Mouse (Mus musculus): ENCODE data around the gene Clcn1. TPM values are rescaled to one million over a fixed set of nuclear protein-coding genes. Genes with fewer than 3 reads are reported as not detected.

Clcn1 gene
- polyA plus RNA-seq, 1 experiment, result 0.36 TPM

DNA sequence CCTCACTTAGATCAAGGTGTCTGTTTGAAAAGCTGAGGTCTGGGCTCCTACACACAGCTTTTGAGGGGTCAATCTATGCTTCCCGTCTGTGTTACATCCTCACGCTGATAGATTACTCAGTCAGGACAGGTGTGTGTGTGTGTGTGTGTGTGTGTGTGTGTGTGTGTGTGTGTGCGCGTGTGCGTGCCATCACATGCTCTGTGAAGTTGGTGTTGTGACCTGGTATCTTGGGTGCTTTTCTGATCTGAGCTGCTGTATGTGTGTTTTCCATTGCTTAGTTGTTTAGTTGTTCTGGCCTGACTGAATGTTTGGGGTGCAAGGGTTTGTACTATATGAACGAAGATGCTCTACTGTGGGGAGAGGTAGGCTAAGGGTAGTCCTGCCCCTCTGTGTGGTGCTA, 68.9 kb downstream of the Clcn1 start:
- Histone ChIP-seq H3K27ac (ENCODE audit: insufficient read depth, low read depth, low read length) (no peak overlapping the region), H3K4me3 (ENCODE audit: insufficient read depth, low read length) (no peak overlapping the region), H3K4me1 (ENCODE audit: control insufficient read depth, insufficient read depth, low read length) (peaks cover 40% of the 10 kb centered on the region)
- TF ChIP-seq POLR2A (IDR thresholded peaks at IDR 0.05; ENCODE audit: borderline replicate concordance, low read depth, low read length), result no peak
- TF ChIP-seq CTCF (IDR thresholded peaks at IDR 0.05; ENCODE audit: low read depth, low read length), result no peak

DNA sequence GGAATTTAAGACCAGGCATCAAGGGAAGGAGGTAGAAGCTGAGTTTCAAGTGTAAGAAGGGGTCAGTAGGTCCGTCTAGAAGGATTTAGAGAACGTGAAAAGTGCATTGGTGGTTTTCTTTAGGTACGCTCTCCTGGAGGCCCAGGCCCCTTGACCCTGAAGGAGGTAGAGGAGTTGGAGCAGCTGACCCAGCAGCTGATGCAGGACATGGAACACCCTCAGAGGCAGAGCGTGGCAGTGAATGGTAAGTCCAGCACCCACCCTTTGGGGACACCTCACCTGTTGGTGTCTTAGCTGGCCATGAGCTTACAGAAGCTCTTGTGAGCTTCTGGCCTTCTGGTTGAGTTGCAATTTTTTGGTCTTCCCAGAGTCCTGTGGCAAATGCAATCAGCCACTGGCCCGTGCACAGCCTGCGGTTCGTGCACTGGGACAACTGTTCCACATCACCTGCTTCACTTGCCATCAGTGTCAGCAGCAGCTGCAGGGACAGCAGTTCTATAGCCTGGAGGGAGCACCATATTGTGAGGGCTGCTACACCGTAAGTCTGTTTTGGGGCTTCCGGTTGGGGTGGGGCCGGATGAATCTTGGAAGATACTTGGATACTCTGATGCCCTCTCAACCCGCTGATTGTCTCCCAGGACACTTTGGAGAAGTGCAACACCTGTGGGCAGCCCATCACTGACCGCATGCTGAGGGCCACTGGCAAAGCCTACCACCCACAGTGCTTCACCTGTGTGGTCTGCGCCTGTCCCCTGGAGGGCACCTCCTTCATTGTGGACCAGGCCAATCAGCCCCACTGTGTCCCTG, 69.5 kb downstream of the Clcn1 start:
- Histone ChIP-seq H3K4me3 (ENCODE audit: insufficient read depth, low read length) (no peak overlapping the region), H3K4me1 (ENCODE audit: control insufficient read depth, insufficient read depth, low read length) (peaks cover 37% of the 10 kb centered on the region), H3K27ac (ENCODE audit: insufficient read depth, low read depth, low read length) (no peak overlapping the region)
- TF ChIP-seq CTCF (IDR thresholded peaks at IDR 0.05; ENCODE audit: low read depth, low read length) (no peak), POLR2A (IDR thresholded peaks at IDR 0.05; ENCODE audit: borderline replicate concordance, low read depth, low read length) (no peak)

DNA sequence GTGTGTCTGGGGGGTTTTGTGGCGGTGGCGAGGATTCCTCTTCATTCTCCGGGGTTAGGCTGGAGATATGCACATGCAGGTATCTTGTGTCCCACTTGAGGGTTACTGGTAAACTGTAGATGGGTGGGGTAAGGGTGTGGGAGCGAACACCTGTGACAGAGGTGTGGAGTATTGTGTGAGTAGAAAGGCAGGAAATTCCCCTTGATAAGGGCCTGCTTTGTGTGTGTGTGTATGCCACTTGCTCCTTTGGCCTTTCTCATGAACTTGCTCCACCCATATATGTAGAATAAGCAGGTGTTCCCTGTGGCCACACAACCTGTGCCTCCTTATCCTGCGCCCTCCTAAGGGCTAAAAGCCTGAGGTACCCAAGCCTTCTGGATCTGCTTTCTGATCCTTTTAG, 70.4 kb downstream of the Clcn1 start:
- no peak for TF ChIP-seq POLR2A (IDR thresholded peaks at IDR 0.05; ENCODE audit: borderline replicate concordance, low read depth, low read length)
- no peak for TF ChIP-seq CTCF (IDR thresholded peaks at IDR 0.05; ENCODE audit: low read depth, low read length)
- Histone ChIP-seq H3K4me1 (ENCODE audit: control insufficient read depth, insufficient read depth, low read length) (peaks cover 28% of the 10 kb centered on the region), H3K4me3 (ENCODE audit: insufficient read depth, low read length) (no peak overlapping the region), H3K27ac (ENCODE audit: insufficient read depth, low read depth, low read length) (no peak overlapping the region)

DNA sequence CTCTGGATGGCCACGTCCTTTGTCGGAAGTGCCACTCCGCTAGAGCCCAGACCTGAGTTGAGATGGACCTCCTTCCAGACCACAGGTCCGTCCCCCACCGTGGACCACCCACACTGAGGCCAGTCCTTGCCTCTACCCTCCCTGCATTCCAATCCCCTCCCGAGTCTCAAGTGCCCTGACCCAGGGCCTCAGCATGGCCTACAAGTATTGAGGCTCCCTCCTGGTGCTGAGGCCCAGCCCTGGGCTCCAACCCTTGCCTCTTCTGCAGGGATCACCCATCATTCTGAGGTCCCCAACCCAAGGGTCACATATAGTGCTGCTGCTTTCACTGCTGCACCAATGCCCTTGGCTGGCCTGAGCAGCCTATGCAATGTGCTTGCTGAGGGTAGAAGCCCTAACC, 71.4 kb downstream of the Clcn1 start:
- H3K4me1 ChIP-seq (ENCODE audit: control insufficient read depth, insufficient read depth, low read length), result peaks cover 18% of the 10 kb centered on the region
- TF ChIP-seq POLR2A (IDR thresholded peaks at IDR 0.05; ENCODE audit: borderline replicate concordance, low read depth, low read length), result no peak
- TF ChIP-seq CTCF (IDR thresholded peaks at IDR 0.05; ENCODE audit: low read depth, low read length), result no peak
- no peak overlapping the region for H3K4me3 ChIP-seq (ENCODE audit: insufficient read depth, low read length)
- no peak overlapping the region for H3K27ac ChIP-seq (ENCODE audit: insufficient read depth, low read depth, low read length)

DNA sequence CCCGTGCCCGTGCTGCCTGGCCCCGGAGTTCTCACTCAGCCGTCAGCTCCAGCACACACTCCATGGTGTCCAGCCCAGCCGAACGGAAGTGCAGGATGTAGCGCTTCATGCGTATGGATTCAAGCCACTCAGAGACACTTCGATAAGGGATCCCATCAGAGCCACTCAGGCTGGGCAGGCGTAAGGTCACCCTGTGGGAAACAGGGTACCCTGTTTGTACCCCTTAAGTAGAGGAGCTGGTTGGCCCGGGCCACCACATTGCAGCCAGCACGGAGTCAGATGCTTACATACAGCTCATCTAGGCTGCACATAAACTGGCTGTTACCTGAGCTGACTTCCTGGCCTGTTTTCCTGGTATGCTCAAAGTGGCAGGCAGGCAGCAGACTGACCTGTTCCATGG, 72.4 kb downstream of the Clcn1 start:
- peaks cover 12% of the 10 kb centered on the region for H3K4me1 ChIP-seq (ENCODE audit: control insufficient read depth, insufficient read depth, low read length)
- H3K4me3 ChIP-seq (ENCODE audit: insufficient read depth, low read length), result no peak overlapping the region
- TF ChIP-seq CTCF (IDR thresholded peaks at IDR 0.05; ENCODE audit: low read depth, low read length) (no peak), POLR2A (IDR thresholded peaks at IDR 0.05; ENCODE audit: borderline replicate concordance, low read depth, low read length) (no peak)

DNA sequence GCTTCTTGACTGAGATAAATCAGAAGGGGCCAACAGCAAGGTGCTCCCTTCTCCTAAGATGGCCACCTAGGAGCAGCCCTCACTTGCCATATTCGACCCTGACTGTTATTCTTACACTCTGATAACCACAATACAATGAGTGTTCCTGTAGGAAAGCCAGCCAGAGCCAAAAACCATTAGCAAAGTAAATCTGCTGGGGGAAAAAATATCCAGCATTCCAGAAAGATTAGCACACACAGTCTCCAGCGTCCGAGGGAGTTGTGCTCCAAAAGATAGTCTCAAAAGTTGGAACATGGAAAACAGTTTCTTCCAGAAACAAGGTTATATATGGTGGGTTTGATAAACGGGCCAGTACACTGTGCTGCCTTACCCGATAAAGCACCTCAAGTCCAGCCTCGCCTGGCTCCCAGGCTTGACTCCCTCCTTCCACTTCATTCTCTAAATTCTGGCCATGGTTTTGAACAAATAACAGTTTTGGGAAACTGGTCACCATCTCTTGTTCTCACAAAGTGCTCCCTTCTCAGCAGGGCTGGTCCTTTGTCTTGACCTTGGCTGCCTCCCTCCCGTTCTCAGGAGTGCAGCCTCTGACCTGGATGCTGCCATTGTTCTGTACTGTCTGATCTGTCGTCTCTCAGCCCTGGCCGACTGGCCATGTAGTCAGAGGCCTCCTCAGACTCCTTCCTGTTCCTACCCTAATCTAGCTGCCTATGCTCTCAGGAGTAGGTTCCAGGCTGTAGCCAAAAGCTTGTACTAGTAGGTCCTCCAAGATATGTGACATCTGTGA, 73.1 kb downstream of the Clcn1 start:
- Histone ChIP-seq H3K4me3 (ENCODE audit: insufficient read depth, low read length) (no peak overlapping the region), H3K4me1 (ENCODE audit: control insufficient read depth, insufficient read depth, low read length) (peaks cover 7% of the 10 kb centered on the region), H3K27ac (ENCODE audit: insufficient read depth, low read depth, low read length) (no peak overlapping the region)
- TF ChIP-seq CTCF (IDR thresholded peaks at IDR 0.05; ENCODE audit: low read depth, low read length), result no peak
- no peak for TF ChIP-seq POLR2A (IDR thresholded peaks at IDR 0.05; ENCODE audit: borderline replicate concordance, low read depth, low read length)

More for the DNA sequence above, 72.4 kb downstream of the Clcn1 start:
- H3K27ac ChIP-seq (ENCODE audit: insufficient read depth, low read depth, low read length), result no peak overlapping the region

DNA sequence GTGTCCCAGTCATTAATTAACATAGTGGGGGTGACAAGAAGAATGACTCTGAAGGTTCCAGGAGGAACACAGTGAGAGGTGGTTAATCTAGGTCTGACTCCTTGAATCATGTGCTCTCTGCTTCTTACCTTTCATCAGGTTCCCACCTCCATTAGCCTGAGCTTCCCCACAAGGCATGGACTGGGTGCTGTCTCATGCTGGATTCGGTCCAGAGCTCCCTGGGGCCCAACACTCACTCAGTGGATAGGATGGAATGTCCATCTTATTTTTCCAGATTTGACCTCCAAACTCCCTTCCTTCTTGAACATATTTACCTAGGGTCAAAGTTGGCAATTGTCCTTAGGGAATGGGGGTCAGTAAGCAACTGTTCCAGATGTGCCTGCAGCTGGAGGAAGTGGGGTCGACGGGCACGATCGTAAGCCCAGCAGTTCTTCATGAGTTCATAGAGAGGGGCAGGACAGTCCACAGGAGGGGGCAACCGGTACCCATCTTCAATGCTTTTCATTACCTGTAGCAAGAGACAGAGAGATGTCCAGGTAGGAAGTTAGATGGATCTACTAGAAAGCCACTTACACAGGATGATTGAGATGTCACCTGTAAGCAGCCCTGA, 73.9 kb downstream of the Clcn1 start:
- TF ChIP-seq CTCF (IDR thresholded peaks at IDR 0.05; ENCODE audit: low read depth, low read length), result no peak
- no peak for TF ChIP-seq POLR2A (IDR thresholded peaks at IDR 0.05; ENCODE audit: borderline replicate concordance, low read depth, low read length)
- Histone ChIP-seq H3K4me1 (ENCODE audit: control insufficient read depth, insufficient read depth, low read length) (no peaks in the 10 kb centered on the region), H3K4me3 (ENCODE audit: insufficient read depth, low read length) (no peak overlapping the region), H3K27ac (ENCODE audit: insufficient read depth, low read depth, low read length) (no peak overlapping the region)

DNA sequence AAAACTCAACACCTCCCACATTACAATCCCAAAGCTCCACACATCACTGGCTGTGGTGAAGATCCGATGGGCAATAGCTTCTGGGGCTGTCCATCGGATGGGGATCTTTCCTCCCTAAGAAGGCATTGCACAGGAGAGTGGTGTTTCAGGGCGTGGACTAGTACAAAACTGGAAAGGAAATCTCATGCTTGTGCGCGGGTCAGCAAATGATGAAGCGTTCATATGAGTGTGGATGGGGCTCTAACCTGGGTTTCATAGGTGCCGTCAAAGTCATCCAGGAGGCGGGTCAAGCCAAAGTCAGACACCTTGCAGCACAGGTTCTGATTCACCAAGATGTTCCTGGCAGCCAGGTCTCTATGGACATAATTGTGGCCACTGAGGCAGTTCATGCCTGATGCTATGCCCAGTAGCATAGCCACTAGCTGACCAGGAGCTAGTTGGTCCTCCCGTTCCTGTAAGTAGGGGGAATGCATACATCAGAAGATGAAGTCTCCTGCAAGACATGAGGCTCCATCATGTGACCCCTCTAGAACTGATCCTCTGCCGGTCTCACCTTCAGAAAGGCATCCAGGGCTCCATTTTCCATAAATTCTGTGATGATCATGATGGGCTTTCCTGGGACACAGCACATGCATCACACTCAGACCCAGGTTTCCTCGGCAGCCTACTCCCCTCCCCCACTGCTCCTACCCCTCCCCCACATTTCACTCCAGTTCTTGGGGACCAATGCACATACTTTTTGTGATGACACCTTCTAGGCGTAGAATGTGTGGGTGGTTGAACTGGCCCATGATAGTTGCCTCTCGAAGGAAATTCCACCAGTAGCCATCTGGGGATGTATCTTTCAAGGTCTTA, 74.8 kb downstream of the Clcn1 start:
- TF ChIP-seq CTCF (IDR thresholded peaks at IDR 0.05; ENCODE audit: low read depth, low read length) (no peak), POLR2A (IDR thresholded peaks at IDR 0.05; ENCODE audit: borderline replicate concordance, low read depth, low read length) (no peak)
- Histone ChIP-seq H3K4me3 (ENCODE audit: insufficient read depth, low read length) (no peak overlapping the region), H3K4me1 (ENCODE audit: control insufficient read depth, insufficient read depth, low read length) (no peaks in the 10 kb centered on the region), H3K27ac (ENCODE audit: insufficient read depth, low read depth, low read length) (no peak overlapping the region)

DNA sequence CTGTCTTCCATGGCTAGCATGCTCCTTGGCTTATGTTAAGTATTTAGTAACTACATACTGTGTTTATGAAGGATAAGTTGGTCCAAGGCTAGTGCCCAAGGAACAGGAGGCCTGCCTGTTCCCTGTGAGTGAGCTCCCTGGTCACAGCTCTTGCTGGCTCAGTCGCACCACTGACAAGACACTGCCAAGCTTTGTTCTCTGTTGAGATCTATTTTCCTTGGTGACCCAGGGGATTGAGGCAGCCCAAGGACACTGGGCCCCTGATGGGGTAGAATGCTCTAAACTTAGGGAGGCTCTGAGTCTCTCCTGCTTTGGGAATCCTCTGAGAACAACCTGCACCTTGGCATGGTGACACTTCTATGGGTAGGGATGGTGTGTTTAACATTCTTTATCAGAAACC, 75.6 kb downstream of the Clcn1 start:
- TF ChIP-seq POLR2A (IDR thresholded peaks at IDR 0.05; ENCODE audit: borderline replicate concordance, low read depth, low read length), result no peak
- TF ChIP-seq CTCF (IDR thresholded peaks at IDR 0.05; ENCODE audit: low read depth, low read length), result no peak
- H3K4me1 ChIP-seq (ENCODE audit: control insufficient read depth, insufficient read depth, low read length), result no peaks in the 10 kb centered on the region
- no peak overlapping the region for H3K4me3 ChIP-seq (ENCODE audit: insufficient read depth, low read length)
- no peak overlapping the region for H3K27ac ChIP-seq (ENCODE audit: insufficient read depth, low read depth, low read length)

All from bone marrow macrophage, adult 2 months (primary cell).